Comparison of ENCODE assay signal across 30 mouse cellular contexts in the genomic region with DNA sequence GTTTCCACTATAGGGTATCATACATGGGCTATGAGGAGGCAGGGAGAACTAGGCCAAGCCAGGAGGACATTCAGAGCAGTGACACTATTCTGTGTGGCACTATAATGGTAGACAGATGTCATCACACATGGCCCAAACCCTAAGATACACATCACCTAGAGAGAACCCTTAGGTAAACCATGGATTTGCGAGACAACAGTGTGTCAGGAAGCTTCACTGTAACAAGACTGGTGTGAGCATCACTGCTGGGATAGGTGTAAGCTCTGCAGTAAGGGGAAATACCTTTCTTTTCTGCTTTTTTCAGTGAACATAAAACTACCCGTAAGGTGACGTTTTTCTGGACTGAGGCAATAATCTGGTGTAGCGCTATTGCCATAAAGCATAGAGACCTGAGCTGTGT. TPM values are rescaled to one million over a fixed set of nuclear protein-coding genes. Genes with fewer than 3 reads are reported as not detected.
"Had no signal": no experiment of that assay in that cellular context is flagged by ENCODE, and none has a peak within 500 bp of the region (broad histone marks: within the 10 kb centered on the region; RNA-seq: fewer than 3 reads in every experiment).

No protein-coding gene starts in this region.

- ATAC-seq: hindbrain, embryonic 16.5 days; intestine, embryonic 15.5 days; intestine, embryonic 16.5 days; intestine, postnatal 0 days had no signal

- H3K27ac ChIP-seq: heart, embryonic 13.5 days; heart, embryonic 15.5 days; hindbrain, embryonic 10.5 days; hindbrain, embryonic 12.5 days; hindbrain, embryonic 13.5 days; hindbrain, embryonic 14.5 days; hindbrain, embryonic 15.5 days; hindbrain, postnatal 0 days; intestine, embryonic 15.5 days; kidney, embryonic 15.5 days; kidney, postnatal 0 days; layer of hippocampus, adult 2 months; left cerebral cortex, adult 2 months had no signal

- H3K4me2 ChIP-seq: heart, embryonic 12.5 days; heart, embryonic 13.5 days; heart, embryonic 15.5 days; hindbrain, embryonic 12.5 days; hindbrain, embryonic 13.5 days; hindbrain, embryonic 14.5 days; hindbrain, embryonic 15.5 days; intestine, embryonic 15.5 days; kidney, embryonic 15.5 days had no signal

- H3K9ac ChIP-seq: heart, embryonic 12.5 days; heart, embryonic 13.5 days; heart, embryonic 15.5 days; hindbrain, embryonic 12.5 days; hindbrain, embryonic 13.5 days; hindbrain, embryonic 14.5 days; hindbrain, embryonic 15.5 days; intestine, embryonic 15.5 days; kidney, embryonic 15.5 days had no signal

- H3K4me3 ChIP-seq: heart, embryonic 12.5 days; heart, embryonic 13.5 days; heart, embryonic 15.5 days; hindbrain, embryonic 10.5 days; hindbrain, embryonic 12.5 days; hindbrain, embryonic 13.5 days; hindbrain, embryonic 15.5 days; intestine, embryonic 15.5 days; kidney, embryonic 15.5 days; layer of hippocampus, adult 2 months; left cerebral cortex, adult 2 months had no signal

- H3K27me3 ChIP-seq: hindbrain, embryonic 13.5 days; hindbrain, embryonic 15.5 days; intestine, embryonic 15.5 days had no signal

- DNase-seq: layer of hippocampus, adult 9-11 months had no signal

- H3K9me3 ChIP-seq: heart, embryonic 12.5 days; heart, embryonic 13.5 days; heart, embryonic 15.5 days; hindbrain, embryonic 10.5 days; hindbrain, embryonic 12.5 days; hindbrain, embryonic 13.5 days; hindbrain, embryonic 15.5 days; intestine, embryonic 15.5 days; kidney, embryonic 15.5 days had no signal

- H3K4me1 ChIP-seq: heart, embryonic 12.5 days; heart, embryonic 13.5 days; heart, embryonic 15.5 days; intestine, embryonic 15.5 days; kidney, embryonic 15.5 days had no signal

- H3K36me3 ChIP-seq: heart, embryonic 12.5 days; heart, embryonic 13.5 days; heart, embryonic 15.5 days; hindbrain, embryonic 10.5 days; hindbrain, embryonic 12.5 days; hindbrain, embryonic 13.5 days; hindbrain, embryonic 15.5 days; intestine, embryonic 15.5 days; kidney, embryonic 15.5 days had no signal

RNA-seq across cellular contexts. Expression of a gene that starts 33.5 kb away (rescaled TPM):
- total RNA-seq: heart, postnatal 10 days; heart, postnatal 14 days; heart, postnatal 25 days; heart, postnatal 36 days; heart, postnatal 4 days had no signal
- polyA plus RNA-seq: heart, embryonic 12.5 days; heart, embryonic 13.5 days; heart, embryonic 14.5 days; heart, embryonic 15.5 days; heart, embryonic 16.5 days; heart, postnatal 0 days; hindbrain, embryonic 10.5 days; hindbrain, embryonic 12.5 days; inflammation-experienced regulatory T-cells, adult 6 months; intestine, embryonic 15.5 days; intestine, embryonic 16.5 days; intestine, postnatal 0 days; kidney, adult 2 months; kidney, embryonic 14.5 days; kidney, postnatal 0 days; large intestine, adult 2 months had no signal
